Mouse (Mus musculus) thymus, adult 2 months (tissue): ENCODE results near the gene Hsh2d. TPM values are rescaled to one million over a fixed set of nuclear protein-coding genes. Genes with fewer than 3 reads are reported as not detected.

Experiments
- DNase-seq: peaks from one replicate; pipeline ENCODE4 v3.0.0; 2021
- H3K27ac ChIP-seq: fragments of 200-500 bp; 2 replicates; pipeline ENCODE4 v1.5.1; 2012; ENCODE audit warnings: low read length, control low read depth; ENCODE audit not compliant: control insufficient read depth, insufficient read depth
- H3K27me3 ChIP-seq: fragments of 200-500 bp; 2 replicates; pipeline ENCODE4 v1.6.1; 2012; ENCODE audit warnings: mild to moderate bottlenecking, low read length, moderate library complexity, mixed read lengths; ENCODE audit not compliant: control insufficient read depth, insufficient read depth
- H3K36me3 ChIP-seq: fragments of 200-500 bp; 2 replicates; pipeline ENCODE4 v1.6.1; 2012; ENCODE audit warnings: mild to moderate bottlenecking, low read length, moderate library complexity; ENCODE audit not compliant: control insufficient read depth, insufficient read depth
- H3K4me1 ChIP-seq: fragments of 200-500 bp; replicated peaks from 2 replicates; pipeline ENCODE4 v1.6.1; 2012; ENCODE audit warnings: low read length; ENCODE audit not compliant: control insufficient read depth, insufficient read depth
- H3K4me3 ChIP-seq: fragments of 200-500 bp; 2 replicates; pipeline ENCODE4 v1.5.1; 2012; ENCODE audit warnings: mild to moderate bottlenecking, low read length, control low read depth, moderate library complexity; ENCODE audit not compliant: control insufficient read depth, insufficient read depth
- CTCF ChIP-seq: fragments of 200-500 bp; IDR thresholded peaks from 2 replicates; pipeline ENCODE4 v1.5.1; 2012; ENCODE audit warnings: mild to moderate bottlenecking, control low read depth, low read length, moderate library complexity, borderline replicate concordance; ENCODE audit not compliant: control insufficient read depth, poor library complexity, insufficient read depth; ENCODE audit errors: extremely low read depth
- POLR2A ChIP-seq: fragments of 200-500 bp; IDR thresholded peaks from 2 replicates; pipeline ENCODE4 v1.6.1; 2012; ENCODE audit warnings: mild to moderate bottlenecking, low read length, control low read depth, moderate library complexity; ENCODE audit not compliant: control insufficient read depth, poor library complexity, insufficient read depth; ENCODE audit errors: extremely low read depth
- WGBS: fragments of 180-500 bp; shearing (Covaris S2); methylation state at CpG from one replicate; pipeline ENCODE4 v1.1.7; 2018; 5-methylcytosine and 5-hydroxymethylcytosine counted together
- polyA plus RNA-seq: library from polyadenylated mRNA; depleted of rRNA; stranded (reverse); fragments of >200 nt; gene quantifications from 2 replicates; pipeline ENCODE4 v1.2.3, GENCODE M21; 2012; rRNA removed

Gene Hsh2d
- 11.9 and 13.2 TPM in 2 replicates for polyA plus RNA-seq

DNA sequence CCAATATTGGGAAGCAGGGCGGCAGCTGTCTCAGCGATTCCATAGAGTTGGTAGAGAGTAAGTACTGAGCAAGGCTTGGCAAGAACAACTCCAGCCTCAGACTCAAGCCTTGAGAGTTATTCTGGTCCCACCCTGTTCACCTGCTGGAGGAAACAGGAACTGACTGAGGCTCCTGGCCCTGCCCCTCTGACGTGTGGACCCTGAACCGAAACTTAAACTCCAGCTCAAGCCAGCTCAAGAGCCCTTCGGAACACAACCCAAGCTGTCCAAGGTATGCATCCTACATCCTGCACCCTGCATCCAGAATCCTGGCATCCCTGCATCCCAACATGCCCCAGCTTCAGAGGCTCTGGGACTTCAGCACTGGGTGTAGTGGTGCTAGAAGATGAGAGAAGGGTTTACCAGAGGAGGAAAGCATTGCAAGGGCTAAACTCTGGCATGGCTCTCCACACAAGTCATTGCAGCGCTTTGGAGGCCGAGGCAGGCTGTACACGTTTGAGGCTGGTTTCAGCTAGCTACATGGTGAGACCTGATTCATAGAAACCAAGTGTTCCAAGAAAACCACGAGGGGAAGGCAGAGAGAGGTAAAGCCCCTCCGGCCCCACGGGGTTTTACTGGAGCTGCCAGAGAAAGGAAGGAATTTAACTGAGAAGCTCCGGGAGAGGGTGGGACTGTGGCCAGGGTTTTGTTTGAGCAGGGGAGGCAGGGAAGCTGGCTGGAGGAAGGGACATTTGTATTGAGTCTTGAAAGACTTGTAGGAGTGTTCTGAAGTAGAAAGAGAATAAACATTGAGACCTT, at the start of gene Hsh2d:
Gene Hsh2d (plus strand): TSS at position 222 of the 798 bp plus-strand sequence.
- H3K36me3 ChIP-seq: no peaks in the 10 kb centered on the region
- peak; percentile 77 for DNase-seq
- H3K27me3 ChIP-seq: no peaks in the 10 kb centered on the region
- TF ChIP-seq POLR2A: 0 out of 2 replicates have a peak, but pooled peaks have one; percentile 34
- peak; percentile 66; the same call in 1 of the 2 replicates for TF ChIP-seq CTCF
- WGBS: 12% methylated on average over 12 of the region's 12 CpGs
- peak within 1 kb of the TSS; percentile 92 for H3K4me3 ChIP-seq
- H3K27ac ChIP-seq: peak within 1 kb of the TSS; percentile 83
- H3K4me1 ChIP-seq: peaks cover 9% of the 10 kb centered on the region

- H3K27ac ChIP-seq: no peak overlapping the region
- H3K36me3 ChIP-seq: peaks cover 77% of the 10 kb centered on the region
- no peaks in the 10 kb centered on the region for H3K27me3 ChIP-seq
- H3K4me3 ChIP-seq: no peak overlapping the region
- whole genome bisulfite sequencing: 89% methylated on average over 13 of the region's 13 CpGs
- no peak for TF ChIP-seq POLR2A
- no peak for TF ChIP-seq CTCF
- H3K4me1 ChIP-seq: no peaks in the 10 kb centered on the region; the same call in 1 of the 2 replicates
- DNase-seq: no peak
These were observed 46.1 kb upstream of the Hsh2d start for GRCm38 (mm10) chr8:72143256-72143824.

- WGBS: 78% methylated on average over 5 of the region's 5 CpGs
- H3K4me3 ChIP-seq: no peak overlapping the region
- H3K36me3 ChIP-seq: peaks cover 76% of the 10 kb centered on the region
- no peaks in the 10 kb centered on the region for H3K27me3 ChIP-seq
- DNase-seq: no peak
- TF ChIP-seq CTCF: no peak
- TF ChIP-seq POLR2A: no peak
- H3K27ac ChIP-seq: no peak overlapping the region
- no peaks in the 10 kb centered on the region; the same call in 1 of the 2 replicates for H3K4me1 ChIP-seq
These were observed 45.0 kb upstream of the Hsh2d start for GRCm38 (mm10) chr8:72144345-72144975.

DNA sequence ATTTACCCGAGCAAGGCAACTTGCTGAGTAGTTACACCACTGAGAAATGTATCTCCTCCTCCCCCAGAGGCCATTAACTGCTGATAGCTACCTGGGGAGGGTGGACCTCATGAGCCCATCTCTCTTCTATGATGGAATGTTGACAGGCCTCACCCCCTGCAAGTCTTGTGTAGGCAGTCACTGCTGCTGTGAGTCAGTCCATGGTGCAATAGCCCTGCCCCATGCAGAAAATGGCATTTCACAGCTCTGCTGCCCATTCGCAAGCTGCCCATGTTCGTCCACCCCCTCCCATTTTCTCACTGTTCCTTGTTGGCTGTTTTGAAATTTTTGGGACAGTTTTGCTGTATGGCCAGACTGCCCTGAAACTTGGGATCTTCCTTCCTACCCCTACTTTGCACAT, 43.9 kb upstream of the Hsh2d start:
- no peaks in the 10 kb centered on the region; the same call in 1 of the 2 replicates for H3K4me1 ChIP-seq
- no peak for DNase-seq
- H3K36me3 ChIP-seq: peaks cover 86% of the 10 kb centered on the region
- no peaks in the 10 kb centered on the region for H3K27me3 ChIP-seq
- no peak overlapping the region for H3K27ac ChIP-seq
- 98% methylated on average over 3 of the region's 3 CpGs for WGBS
- no peak overlapping the region for H3K4me3 ChIP-seq
- no peak for TF ChIP-seq POLR2A
- TF ChIP-seq CTCF: no peak

DNA sequence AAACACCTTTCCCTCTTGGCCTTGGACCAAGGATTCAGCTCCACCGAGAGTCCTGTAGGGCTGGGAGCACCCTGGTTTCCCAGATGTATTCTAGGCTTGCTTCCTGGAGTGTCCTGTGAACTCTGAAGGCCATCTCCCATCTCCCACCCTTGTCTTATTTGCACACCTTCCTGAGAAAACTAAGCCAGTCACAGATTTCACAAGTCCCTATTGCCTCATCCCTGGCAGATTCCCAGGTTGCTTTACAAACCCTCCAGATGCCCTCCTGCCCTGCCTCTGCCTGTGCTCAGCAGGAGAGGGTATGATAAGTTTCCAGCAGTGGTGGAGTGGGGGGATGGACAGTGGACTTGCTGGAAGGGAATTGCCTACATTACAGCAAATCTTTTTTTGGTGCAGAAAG, 43.4 kb upstream of the Hsh2d start:
- no peak overlapping the region for H3K4me3 ChIP-seq
- no peaks in the 10 kb centered on the region for H3K27me3 ChIP-seq
- TF ChIP-seq CTCF: no peak
- TF ChIP-seq POLR2A: no peak
- no peak overlapping the region for H3K27ac ChIP-seq
- peaks cover 87% of the 10 kb centered on the region for H3K36me3 ChIP-seq
- DNase-seq: no peak
- 93% methylated on average over 1 of the region's 1 CpGs for WGBS
- H3K4me1 ChIP-seq: no peaks in the 10 kb centered on the region; the same call in 1 of the 2 replicates

GRCm38 (mm10) chr8:72146556-72146955, 42.9 kb upstream of the Hsh2d start:
- WGBS: 92% methylated on average over 3 of the region's 3 CpGs
- H3K4me3 ChIP-seq: no peak overlapping the region
- H3K36me3 ChIP-seq: peaks cover 87% of the 10 kb centered on the region
- no peaks in the 10 kb centered on the region; the same call in 1 of the 2 replicates for H3K4me1 ChIP-seq
- DNase-seq: no peak
- no peaks in the 10 kb centered on the region for H3K27me3 ChIP-seq
- TF ChIP-seq POLR2A (no peak), CTCF (no peak)
- H3K27ac ChIP-seq: no peak overlapping the region
